Mouse (Mus musculus): ENCODE results near the gene Ccdc172. TPM values are rescaled to one million over a fixed set of nuclear protein-coding genes. Genes with fewer than 3 reads are reported as not detected.

Gene Ccdc172
- total RNA-seq, 2 experiments from 2014 or later: not detected

- no peak for DNase-seq (ENCODE audit: low spot score in 2 of 2)
Measured at GRCm38 (mm10) chr19:58571566-58571965, 59.8 kb downstream of the Ccdc172 start.

- DNase-seq (ENCODE audit: low spot score in 2 of 2): no peak
Measured at GRCm38 (mm10) chr19:58572429-58573071, 60.8 kb downstream of the Ccdc172 start.

- no peak for DNase-seq (ENCODE audit: low spot score in 2 of 2)
Measured at GRCm38 (mm10) chr19:58573072-58573438, 61.3 kb downstream of the Ccdc172 start.

- DNase-seq (ENCODE audit: low spot score in 2 of 2): no peak
Measured at GRCm38 (mm10) chr19:58582018-58582417, 70.2 kb downstream of the Ccdc172 start.

- DNase-seq (ENCODE audit: low spot score in 2 of 2): no peak
Measured at GRCm38 (mm10) chr19:58582956-58583355, 71.2 kb downstream of the Ccdc172 start.

- DNase-seq (ENCODE audit: low spot score in 2 of 2): no peak
Measured at GRCm38 (mm10) chr19:58586046-58586445, 74.3 kb downstream of the Ccdc172 start.

- no peak for DNase-seq (ENCODE audit: low spot score in 2 of 2)
Measured at GRCm38 (mm10) chr19:58590251-58590936, 78.6 kb downstream of the Ccdc172 start.

- no peak for DNase-seq (ENCODE audit: low spot score in 2 of 2)
Measured at GRCm38 (mm10) chr19:58600381-58600780, 88.6 kb downstream of the Ccdc172 start.

Other genes with a start within 250 kb of the Ccdc172 start
- 10 to 100 TPM; 12.5 to 13.9 TPM for gene Gfra1, start 56.1 kb upstream of the Ccdc172 start, total RNA-seq (2021)
- gene Pnlip, start 140.5 kb downstream of the Ccdc172 start, total RNA-seq (2021): not detected
- not detected for gene Pnliprp1, start 216.9 kb downstream of the Ccdc172 start, total RNA-seq (2021)
- not detected for gene Pnliprp2, start 247.7 kb downstream of the Ccdc172 start, total RNA-seq (2021)